Mouse (Mus musculus): ENCODE data around the gene Alpl. TPM values are rescaled to one million over a fixed set of nuclear protein-coding genes. Genes with fewer than 3 reads are reported as not detected.
A peak's percentile ranks its signal among the peaks of the same experiment; 100 is the strongest.

The Alpl gene
- polyA plus RNA-seq, 1 experiment from 2014 or later = 3.6 TPM

GRCm38 (mm10) chr4:137700960-137701359 is 95.2 kb downstream of the Alpl start:
- no peak overlapping the region for H3K4me3 ChIP-seq (ENCODE audit: low read length)
- 44% methylated on average over 6 of the region's 6 CpGs for WGBS
- peaks cover 9% of the 10 kb centered on the region for H3K27me3 ChIP-seq (ENCODE audit: control insufficient read depth, insufficient read depth, low read length)
- no peaks in the 10 kb centered on the region for H3K36me3 ChIP-seq (ENCODE audit: control insufficient read depth, insufficient read depth)
- no peak overlapping the region for H3K4me2 ChIP-seq (ENCODE audit: low read depth, low read length)
- no peak for ATAC-seq (replicated peaks; ENCODE audit: extremely low read depth, insufficient read depth, low FRiP score)
- H3K9ac ChIP-seq (ENCODE audit: low read length) = no peak overlapping the region
- H3K9me3 ChIP-seq (replicated peaks; ENCODE audit: control insufficient read depth, low read length) = no peaks in the 10 kb centered on the region
- H3K4me1 ChIP-seq (ENCODE audit: control insufficient read depth, insufficient read depth, low read length) = peaks cover 23% of the 10 kb centered on the region
- H3K27ac ChIP-seq (ENCODE audit: low read length) = no peak overlapping the region

- Histone ChIP-seq H3K4me2 (ENCODE audit: low read depth, low read length) (no peak overlapping the region), H3K36me3 (ENCODE audit: control insufficient read depth, insufficient read depth) (no peaks in the 10 kb centered on the region), H3K4me1 (ENCODE audit: control insufficient read depth, insufficient read depth, low read length) (peaks cover 28% of the 10 kb centered on the region), H3K27me3 (ENCODE audit: control insufficient read depth, insufficient read depth, low read length) (peaks cover 3% of the 10 kb centered on the region; the same call in 1 of the 2 replicates), H3K9ac (ENCODE audit: low read length) (no peak overlapping the region), H3K27ac (ENCODE audit: low read length) (no peak overlapping the region), H3K9me3 (replicated peaks; ENCODE audit: control insufficient read depth, low read length) (no peaks in the 10 kb centered on the region), H3K4me3 (ENCODE audit: low read length) (no peak overlapping the region)
- 43% methylated on average over 21 of the region's 21 CpGs for WGBS
- no peak for ATAC-seq (replicated peaks; ENCODE audit: extremely low read depth, insufficient read depth, low FRiP score)
Observed at GRCm38 (mm10) chr4:137699264-137700211, 96.6 kb downstream of the Alpl start.

- Histone ChIP-seq H3K4me3 (ENCODE audit: low read length) (no peak overlapping the region), H3K4me1 (ENCODE audit: control insufficient read depth, insufficient read depth, low read length) (peaks cover 28% of the 10 kb centered on the region), H3K27me3 (ENCODE audit: control insufficient read depth, insufficient read depth, low read length) (peaks cover 7% of the 10 kb centered on the region), H3K27ac (ENCODE audit: low read length) (0 out of 2 replicates have a peak overlapping the region, but pooled peaks have one; percentile 8), H3K9ac (ENCODE audit: low read length) (no peak overlapping the region), H3K4me2 (ENCODE audit: low read depth, low read length) (no peak overlapping the region), H3K36me3 (ENCODE audit: control insufficient read depth, insufficient read depth) (no peaks in the 10 kb centered on the region), H3K9me3 (replicated peaks; ENCODE audit: control insufficient read depth, low read length) (no peaks in the 10 kb centered on the region)
- 58% methylated on average over 7 of the region's 7 CpGs for WGBS
- 0 out of 2 replicates have a peak, but pooled peaks have one; percentile 29 for ATAC-seq (replicated peaks; ENCODE audit: extremely low read depth, insufficient read depth, low FRiP score)
Observed at GRCm38 (mm10) chr4:137698076-137698985, 97.9 kb downstream of the Alpl start.

- no peak overlapping the region for H3K4me2 ChIP-seq (ENCODE audit: low read depth, low read length)
- WGBS = 69% methylated on average over 13 of the region's 13 CpGs
- ATAC-seq (replicated peaks; ENCODE audit: extremely low read depth, insufficient read depth, low FRiP score) = no peak
- H3K36me3 ChIP-seq (ENCODE audit: control insufficient read depth, insufficient read depth) = no peaks in the 10 kb centered on the region
- H3K9ac ChIP-seq (ENCODE audit: low read length) = no peak overlapping the region
- no peak overlapping the region for H3K27ac ChIP-seq (ENCODE audit: low read length)
- no peak overlapping the region for H3K4me3 ChIP-seq (ENCODE audit: low read length)
- H3K27me3 ChIP-seq (ENCODE audit: control insufficient read depth, insufficient read depth, low read length) = peaks cover 10% of the 10 kb centered on the region
- H3K9me3 ChIP-seq (replicated peaks; ENCODE audit: control insufficient read depth, low read length) = no peaks in the 10 kb centered on the region
- H3K4me1 ChIP-seq (ENCODE audit: control insufficient read depth, insufficient read depth, low read length) = peaks cover 28% of the 10 kb centered on the region
Observed at GRCm38 (mm10) chr4:137697156-137697885, 98.9 kb downstream of the Alpl start.

GRCm38 (mm10) chr4:137695900-137696299 is 100.3 kb downstream of the Alpl start:
- Histone ChIP-seq H3K36me3 (ENCODE audit: control insufficient read depth, insufficient read depth) (no peaks in the 10 kb centered on the region), H3K4me3 (ENCODE audit: low read length) (no peak overlapping the region), H3K4me1 (ENCODE audit: control insufficient read depth, insufficient read depth, low read length) (peaks cover 28% of the 10 kb centered on the region), H3K9ac (ENCODE audit: low read length) (no peak overlapping the region), H3K27ac (ENCODE audit: low read length) (no peak overlapping the region), H3K27me3 (ENCODE audit: control insufficient read depth, insufficient read depth, low read length) (peaks cover 10% of the 10 kb centered on the region), H3K9me3 (replicated peaks; ENCODE audit: control insufficient read depth, low read length) (no peaks in the 10 kb centered on the region), H3K4me2 (ENCODE audit: low read depth, low read length) (no peak overlapping the region)
- WGBS = 15% methylated on average over 4 of the region's 4 CpGs
- peak; percentile 78 for ATAC-seq (replicated peaks; ENCODE audit: extremely low read depth, insufficient read depth, low FRiP score)

GRCm38 (mm10) chr4:137695300-137695699 is 100.9 kb downstream of the Alpl start:
- Histone ChIP-seq H3K27ac (ENCODE audit: low read length) (no peak overlapping the region), H3K36me3 (ENCODE audit: control insufficient read depth, insufficient read depth) (no peaks in the 10 kb centered on the region), H3K4me2 (ENCODE audit: low read depth, low read length) (no peak overlapping the region), H3K4me1 (ENCODE audit: control insufficient read depth, insufficient read depth, low read length) (peaks cover 28% of the 10 kb centered on the region), H3K4me3 (ENCODE audit: low read length) (no peak overlapping the region), H3K9ac (ENCODE audit: low read length) (no peak overlapping the region), H3K27me3 (ENCODE audit: control insufficient read depth, insufficient read depth, low read length) (peaks cover 10% of the 10 kb centered on the region), H3K9me3 (replicated peaks; ENCODE audit: control insufficient read depth, low read length) (no peaks in the 10 kb centered on the region)
- WGBS = 76% methylated on average over 8 of the region's 8 CpGs
- no peak for ATAC-seq (replicated peaks; ENCODE audit: extremely low read depth, insufficient read depth, low FRiP score)

GRCm38 (mm10) chr4:137692107-137692902 is 103.9 kb downstream of the Alpl start:
- WGBS = 75% methylated on average over 10 of the region's 10 CpGs

More at GRCm38 (mm10) chr4:137692107-137692902, 103.9 kb downstream of the Alpl start:
- Histone ChIP-seq H3K4me3 (ENCODE audit: low read length) (no peak overlapping the region), H3K4me1 (ENCODE audit: control insufficient read depth, insufficient read depth, low read length) (peaks cover 13% of the 10 kb centered on the region; the same call in 1 of the 2 replicates), H3K9me3 (replicated peaks; ENCODE audit: control insufficient read depth, low read length) (no peaks in the 10 kb centered on the region), H3K9ac (ENCODE audit: low read length) (no peak overlapping the region), H3K27ac (ENCODE audit: low read length) (no peak overlapping the region), H3K27me3 (ENCODE audit: control insufficient read depth, insufficient read depth, low read length) (peaks cover 10% of the 10 kb centered on the region), H3K36me3 (ENCODE audit: control insufficient read depth, insufficient read depth) (no peaks in the 10 kb centered on the region), H3K4me2 (ENCODE audit: low read depth, low read length) (no peak overlapping the region)
- ATAC-seq (replicated peaks; ENCODE audit: extremely low read depth, insufficient read depth, low FRiP score) = no peak

Data from heart, embryonic 16.5 days (tissue).